Mouse (Mus musculus): ENCODE results near the gene Vsig8.

Vsig8 gene

GRCm38 (mm10) chr1:172530544-172531220 lies 25.1 kb upstream of the Vsig8 start:
- no peak for DNase-seq

GRCm38 (mm10) chr1:172532551-172532950 lies 23.2 kb upstream of the Vsig8 start:
- DNase-seq: peak; percentile 86

DNA sequence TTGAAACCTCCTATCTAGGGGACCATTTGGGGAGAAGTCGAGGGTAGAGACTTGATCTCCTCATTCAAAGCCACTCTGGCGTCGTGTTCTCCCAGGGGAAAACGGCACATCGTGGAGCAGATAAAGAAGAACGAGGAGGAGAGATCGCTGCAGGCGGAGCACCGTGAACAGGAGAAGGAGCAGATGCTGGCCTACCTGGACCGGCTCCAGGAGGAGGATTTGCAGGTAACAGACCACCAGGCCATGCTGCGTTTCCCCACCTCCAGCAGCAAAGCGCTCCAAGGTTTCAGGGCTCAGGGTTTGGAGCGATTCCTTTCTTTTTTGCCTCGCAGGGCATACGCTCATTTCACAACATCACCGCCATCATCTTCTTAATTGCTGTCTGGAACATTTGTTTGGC lies 20.6 kb upstream of the Vsig8 start:
- no peak for DNase-seq

DNA sequence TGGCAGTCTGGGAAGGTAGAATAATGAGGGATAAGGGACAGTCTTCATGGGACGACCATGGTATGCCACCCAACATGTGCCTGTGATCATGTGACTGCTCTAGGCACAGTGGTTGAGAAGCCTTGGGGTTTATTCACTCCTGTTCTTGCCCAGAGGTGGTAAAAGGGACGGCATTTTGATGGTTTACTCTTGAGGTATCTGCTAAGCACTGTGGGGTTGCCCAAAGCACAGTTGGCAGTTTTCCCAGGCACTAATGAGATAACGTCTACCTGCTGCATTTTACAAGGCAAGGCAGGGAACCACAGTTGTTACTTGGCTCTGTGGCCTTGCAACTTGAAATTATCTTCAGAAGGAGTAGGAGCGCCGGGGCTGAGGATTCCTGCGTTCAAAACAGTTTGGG lies 15.9 kb upstream of the Vsig8 start:
- no peak for DNase-seq

DNA sequence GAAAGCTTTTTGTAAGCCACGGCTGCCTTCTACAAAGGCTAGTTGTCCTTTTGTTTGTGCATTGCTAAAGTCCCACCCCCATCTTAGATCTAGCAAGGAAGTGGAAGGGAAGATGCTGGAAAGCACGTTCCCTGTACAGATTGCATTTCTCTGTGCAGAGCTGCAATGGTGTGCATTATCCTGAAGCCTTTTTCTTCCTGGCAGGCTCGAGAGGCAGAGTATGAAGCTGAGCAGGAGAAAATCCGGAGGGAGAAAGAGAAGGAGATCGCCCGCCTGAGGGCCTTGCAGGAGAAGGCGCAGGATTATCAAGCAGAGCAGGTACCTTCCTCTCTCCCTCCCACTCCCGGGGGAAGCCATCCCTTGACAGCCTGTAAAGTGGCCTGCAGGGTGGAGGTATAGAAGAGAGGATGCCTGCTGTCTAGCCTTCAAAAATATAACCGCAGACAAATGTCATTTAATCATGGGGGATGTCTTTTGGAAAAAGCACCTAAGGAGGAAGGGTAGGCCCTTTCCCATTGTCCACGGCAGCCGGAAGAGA lies 15.4 kb upstream of the Vsig8 start:
- no peak for DNase-seq

- no peak for DNase-seq
Observed at GRCm38 (mm10) chr1:172546062-172546461, 9.7 kb upstream of the Vsig8 start.

DNA sequence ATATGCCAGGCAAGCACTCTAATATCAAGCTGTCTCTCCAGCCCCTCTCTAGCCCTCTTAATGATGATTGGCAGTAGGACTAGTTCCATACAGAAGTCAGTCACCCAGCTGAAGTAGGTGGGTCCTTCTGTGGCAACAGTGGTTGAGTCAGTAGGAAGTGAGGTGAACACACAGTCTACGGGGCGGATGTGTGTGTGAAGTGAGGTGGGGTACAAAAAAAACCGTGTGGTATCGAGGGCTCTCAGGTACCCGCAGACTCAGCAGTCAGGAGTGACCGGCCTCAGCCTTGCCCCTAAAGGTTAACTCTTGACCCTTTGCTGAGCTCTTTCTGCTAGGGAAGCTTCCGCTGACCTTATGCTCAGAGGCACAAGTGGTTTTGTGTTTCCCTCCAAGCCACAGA lies 7.2 kb upstream of the Vsig8 start:
- DNase-seq: no peak

GRCm38 (mm10) chr1:172549314-172549713 lies 6.4 kb upstream of the Vsig8 start:
- no peak for DNase-seq

DNA sequence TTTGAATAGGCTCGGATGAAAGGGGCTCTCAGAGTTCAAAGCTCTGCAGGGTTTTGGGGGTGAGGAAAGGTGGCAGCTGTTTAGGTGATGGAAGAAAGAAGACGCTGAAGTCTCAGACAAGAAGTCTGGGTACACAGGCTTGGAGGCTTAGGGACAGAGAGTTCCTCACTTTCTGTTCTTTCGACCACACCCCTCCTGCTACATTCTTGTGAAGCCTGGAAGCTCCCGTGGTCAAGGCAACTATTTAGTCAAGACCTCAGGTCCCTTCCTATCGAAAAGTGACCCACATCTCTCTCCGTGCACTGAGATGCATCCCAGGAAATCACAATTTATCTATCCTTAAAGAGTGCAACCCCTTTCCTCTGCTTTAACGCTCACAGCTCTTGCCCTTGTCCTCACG lies 6.0 kb upstream of the Vsig8 start:
- no peak for DNase-seq

DNA sequence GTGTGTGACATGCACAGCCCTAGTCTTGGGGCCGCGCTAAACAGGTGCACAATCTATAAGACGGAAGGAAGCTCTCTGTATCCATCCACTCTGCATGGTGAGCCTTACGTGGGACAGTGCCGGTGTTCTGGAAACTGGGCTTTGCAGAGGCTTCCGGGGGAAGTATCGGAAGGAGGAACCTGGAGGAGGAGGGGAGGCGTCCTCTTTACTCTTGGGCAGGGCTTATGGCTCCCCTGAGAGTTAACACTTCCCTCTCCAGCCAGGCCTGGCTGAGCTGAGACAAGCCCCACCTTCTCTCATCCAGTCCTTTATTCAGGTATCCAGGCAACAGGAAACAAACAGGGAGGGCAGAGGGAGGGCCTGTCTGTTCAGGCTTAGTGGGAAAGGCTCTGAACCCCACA lies 5.2 kb upstream of the Vsig8 start:
- DNase-seq: no peak

GRCm38 (mm10) chr1:172551009-172551408 lies 4.7 kb upstream of the Vsig8 start:
- no peak for DNase-seq

DNA sequence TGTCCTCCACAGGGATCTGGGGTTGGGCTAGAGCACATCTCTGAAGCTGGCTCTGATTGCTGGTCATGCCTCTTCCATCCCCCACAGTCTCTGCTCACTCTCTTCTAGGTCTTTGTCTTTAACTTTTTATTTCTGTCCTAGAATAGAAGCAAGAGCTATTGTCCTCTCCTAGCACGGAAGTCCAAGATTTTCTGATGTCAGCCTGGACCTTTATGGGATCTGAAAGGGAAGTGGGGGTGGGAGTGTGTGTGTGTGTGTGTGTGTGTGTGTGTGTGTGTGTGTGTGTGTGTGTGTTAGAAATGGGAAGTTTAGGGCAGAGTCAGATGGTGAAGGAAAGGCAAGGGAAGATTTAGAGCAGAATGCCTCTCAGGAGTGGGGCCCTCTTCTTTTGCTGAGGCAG lies 3.1 kb upstream of the Vsig8 start:
- DNase-seq: no peak

- DNase-seq: peak; percentile 76
Observed at GRCm38 (mm10) chr1:172562641-172563464, 7.1 kb downstream of the Vsig8 start.

- no peak for DNase-seq
Observed at GRCm38 (mm10) chr1:172563465-172563828, 7.7 kb downstream of the Vsig8 start.

DNA sequence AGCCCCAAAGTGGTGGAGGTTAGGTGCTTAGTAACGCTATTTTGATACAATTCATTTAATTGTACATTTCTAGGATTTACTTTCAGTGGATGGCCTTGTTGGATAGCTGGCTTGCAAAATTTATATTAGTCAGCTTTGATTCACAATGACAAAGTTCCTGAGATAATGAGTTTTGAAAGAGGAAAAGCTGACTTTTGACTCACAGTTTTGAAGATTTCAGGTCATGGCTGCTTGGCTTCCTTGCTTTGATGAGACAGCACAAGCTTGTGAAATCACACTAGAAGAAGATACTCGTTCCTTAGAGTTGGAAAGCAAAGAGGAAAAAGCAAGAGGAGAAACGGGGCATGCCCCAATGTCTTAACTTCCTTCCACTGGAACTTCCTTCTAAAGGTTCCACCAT lies 10.4 kb downstream of the Vsig8 start:
- DNase-seq: no peak

GRCm38 (mm10) chr1:172567758-172568157 lies 12.0 kb downstream of the Vsig8 start:
- DNase-seq: no peak

- no peak for DNase-seq
Observed at GRCm38 (mm10) chr1:172580116-172580515, 24.4 kb downstream of the Vsig8 start.

DNA sequence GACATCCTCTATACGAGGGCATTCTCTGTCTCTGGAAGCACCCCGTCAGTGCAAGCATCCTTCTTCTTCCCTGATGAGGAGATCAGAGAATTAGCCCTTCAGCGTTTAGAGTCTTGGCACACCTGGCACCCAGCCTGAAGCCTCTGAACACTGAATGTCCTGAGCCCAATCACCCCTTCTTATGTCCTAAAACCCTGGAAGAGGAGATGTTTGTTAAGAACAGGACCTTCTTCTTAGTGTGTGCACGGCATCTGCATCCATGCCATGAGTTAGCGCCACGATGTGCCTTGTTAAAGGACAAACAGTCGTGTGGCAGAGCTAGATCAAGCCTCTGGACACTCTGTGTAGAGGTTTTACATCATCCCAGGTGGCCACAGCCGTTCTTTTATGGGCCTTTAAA lies 26.7 kb downstream of the Vsig8 start:
- no peak for DNase-seq

DNA sequence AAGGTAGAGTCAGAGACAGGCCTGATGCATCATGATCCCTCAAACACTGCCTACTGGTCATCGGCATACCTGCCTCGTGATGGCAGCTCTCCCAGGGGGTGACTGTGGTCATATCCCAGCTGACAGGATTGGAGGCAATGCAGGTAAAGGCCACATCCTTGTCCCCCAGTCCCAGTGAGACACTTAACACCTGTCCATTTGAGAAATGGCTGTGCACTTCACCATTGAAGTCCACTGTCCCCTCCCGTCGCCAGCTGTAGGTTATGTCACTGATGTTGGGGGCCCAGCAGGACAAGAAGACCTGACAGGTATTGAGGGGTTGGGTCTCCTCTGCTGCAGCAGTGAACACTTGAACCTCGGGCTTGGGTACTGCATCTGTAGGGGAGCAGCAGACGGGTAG lies 28.5 kb downstream of the Vsig8 start:
- no peak for DNase-seq

DNA sequence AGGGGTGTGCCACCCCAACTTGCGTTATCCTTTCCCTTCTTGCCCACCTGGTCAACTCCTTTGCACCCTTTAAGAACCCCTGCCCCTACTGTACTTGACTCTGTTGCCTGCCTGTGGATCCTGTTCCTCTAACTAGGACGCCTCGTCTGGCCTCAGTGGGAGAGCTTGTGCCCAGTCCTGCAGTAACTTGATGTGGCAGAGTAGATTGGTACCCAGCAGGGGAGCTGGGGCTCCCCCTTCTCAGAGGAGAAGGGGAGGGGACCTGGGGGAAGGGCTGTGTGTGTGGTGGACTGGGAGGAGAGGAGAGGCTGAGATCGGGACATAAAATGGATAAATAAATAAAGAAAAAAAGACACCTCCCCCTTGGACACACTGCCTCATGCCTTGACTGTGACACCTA lies 29.3 kb downstream of the Vsig8 start:
- DNase-seq: no peak

GRCm38 (mm10) chr1:172585612-172586567 lies 30.2 kb downstream of the Vsig8 start:
- no peak for DNase-seq

DNA sequence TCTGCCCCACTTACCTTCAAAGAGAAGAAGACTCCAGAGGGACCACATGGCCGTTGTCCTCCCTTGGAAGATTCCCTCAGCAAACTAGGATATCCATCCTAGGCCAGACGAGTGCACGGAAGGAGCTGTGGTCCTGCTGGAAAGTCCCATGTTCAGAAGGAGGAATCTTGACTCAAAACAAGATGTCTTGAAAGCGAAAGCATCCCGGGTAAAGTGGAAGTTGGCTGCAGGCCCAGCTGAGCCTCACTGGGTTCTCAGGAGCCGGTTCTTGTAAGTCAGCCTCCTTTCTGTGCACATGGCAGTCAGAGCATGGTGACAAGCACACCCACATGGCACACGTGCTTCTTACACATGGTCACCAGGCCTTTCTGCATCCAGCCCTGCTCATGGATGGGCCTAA lies 34.6 kb downstream of the Vsig8 start, which contains the start of gene Slamf8:
Gene Slamf8 (minus strand): TSS at position 184 of the 400 bp plus-strand sequence.
- no peak for DNase-seq

- DNase-seq: no peak
Observed at GRCm38 (mm10) chr1:172593321-172593720, 37.6 kb downstream of the Vsig8 start.
